ENCODE assay signal across 13 mouse cellular contexts in genomic region chr10:61426251-61426757, GRCm38 (mm10). TPM values are rescaled to one million over a fixed set of nuclear protein-coding genes. Genes with fewer than 3 reads are reported as not detected.
A peak's percentile ranks its signal among the peaks of the same experiment; 100 is the strongest.
DNase-seq lines count a peak whose midpoint lies in the region; ATAC-seq and TF ChIP-seq lines count a peak whose summit lies in the region.
"Had no signal": no experiment of that assay in that cellular context is flagged by ENCODE, and none has a peak within 500 bp of the region (broad histone marks: within the 10 kb centered on the region; RNA-seq: fewer than 3 reads in every experiment).

No protein-coding gene starts in this region.

- H3ac ChIP-seq in myocyte (ENCODE audit: control insufficient read depth, insufficient read length) = no peak overlapping the region

- TF ChIP-seq POLR2A in myocyte (IDR thresholded peaks at IDR 0.05; ENCODE audit: insufficient read length, low read depth) = no peak

- no peak for ATAC-seq in CD4-positive, CD25-positive, alpha-beta regulatory T cell, adult 4 months
- ATAC-seq: inflammation-experienced regulatory T-cells, adult 6 months; midbrain, embryonic 16.5 days had no signal

- H3K4me3 ChIP-seq in myocyte = no peak overlapping the region
- H3K4me3 ChIP-seq: forebrain, embryonic 10.5 days had no signal

- H3K79me2 ChIP-seq in myocyte (ENCODE audit: control insufficient read depth, insufficient read depth) = no peaks in the 10 kb centered on the region

- peak; percentile 55 for DNase-seq in kidney, adult 11 months
- DNase-seq in kidney, postnatal 10 days = no peak
- peak; percentile 82 to 86 for DNase-seq in heart, adult 9 months (ENCODE audit: low spot score in 2 of 2)
- peak; percentile 38 for DNase-seq in kidney, postnatal 14 days
- no peak for DNase-seq in spleen, postnatal 4 days (ENCODE audit: low spot score in 2 of 2)
- no peak for DNase-seq in left cerebral cortex, adult 9 months (ENCODE audit: low spot score in 2 of 2)
- DNase-seq: thymus, postnatal 36 days had no signal

- no peaks in the 10 kb centered on the region for H3K27me3 ChIP-seq in myocyte (ENCODE audit: control insufficient read depth, insufficient read depth, insufficient read length)

- peaks cover 12% of the 10 kb centered on the region for H3K36me3 ChIP-seq in myocyte (ENCODE audit: control insufficient read depth, insufficient read depth)

- H3K4me2 ChIP-seq in myocyte (ENCODE audit: low read depth) = no peak overlapping the region

TF ChIP-seq in myocyte, 11 proteins besides CTCF, POLR2A, EP300 and RAD21:
- TF ChIP-seq E2F4 (IDR thresholded peaks at IDR 0.05; ENCODE audit: insufficient read depth) (no peak), REST (IDR thresholded peaks at IDR 0.05; ENCODE audit: insufficient read depth, insufficient read length) (no peak), CEBPB (IDR thresholded peaks at IDR 0.05; ENCODE audit: insufficient read depth, poor library complexity, severe bottlenecking) (no peak), MYOD1 (IDR thresholded peaks at IDR 0.05; ENCODE audit: control insufficient read depth in 1 of 3, insufficient read length in 2 of 3, low read depth in 2 of 3) (peak in 1 of 3 experiments; percentile 67), USF1 (IDR thresholded peaks at IDR 0.05; ENCODE audit: low read depth) (no peak), MAX (IDR thresholded peaks at IDR 0.05; ENCODE audit: low read depth) (no peak), TCF12 (IDR thresholded peaks at IDR 0.05; ENCODE audit: insufficient read depth, poor library complexity, severe bottlenecking) (no peak), MYOG (IDR thresholded peaks at IDR 0.05; ENCODE audit: control insufficient read depth in 1 of 3, insufficient read depth in 1 of 3, insufficient read length in 2 of 3, low read depth in 2 of 3) (peak in 1 of 3 experiments; percentile 3), SRF (IDR thresholded peaks at IDR 0.05; ENCODE audit: control insufficient read depth, insufficient read length, low read depth) (no peak), POLR2AphosphoS2 (IDR thresholded peaks at IDR 0.05; ENCODE audit: insufficient read length, low read depth) (peak; percentile 29), TCF3 (IDR thresholded peaks at IDR 0.05; ENCODE audit: insufficient read length, low read depth) (no peak)

RNA-seq across cellular contexts. Expression of gene Nodal, which starts 8.5 kb away (rescaled TPM):
- 0.01 TPM for polyA plus RNA-seq in myocyte (2012; fragmentation: generic; extraction: Trizol)
- not detected for polyA plus RNA-seq in CD4-positive, CD25-positive, alpha-beta regulatory T cell, adult 4 months (2017; shearing (Covaris generic))
- polyA plus RNA-seq: limb, embryonic 11.5 days had no signal

RNA-seq across cellular contexts. Expression of gene Eif4ebp2, which starts 26.2 kb away (rescaled TPM):
- polyA plus RNA-seq in myocyte (2012; fragmentation: generic; extraction: Trizol) = 44.4 TPM
- 10 to 100 TPM; 26.8 to 33.6 TPM for polyA plus RNA-seq in CD4-positive, CD25-positive, alpha-beta regulatory T cell, adult 4 months (2017; shearing (Covaris generic))

RNA-seq across cellular contexts. Expression of gene Pald1, which starts 43.0 kb away (rescaled TPM):
- 14.0 TPM for polyA plus RNA-seq in myocyte (2012; fragmentation: generic; extraction: Trizol)
- polyA plus RNA-seq in CD4-positive, CD25-positive, alpha-beta regulatory T cell, adult 4 months (2017; shearing (Covaris generic)) = not detected

RNA-seq across cellular contexts. Expression of gene Lrrc20, which starts 49.3 kb away (rescaled TPM):
- polyA plus RNA-seq in myocyte (2012; fragmentation: generic; extraction: Trizol) = 20.4 TPM
- 1 to 10 TPM; 5.8 to 9.1 TPM for polyA plus RNA-seq in CD4-positive, CD25-positive, alpha-beta regulatory T cell, adult 4 months (2017; shearing (Covaris generic))

Comparison
In these comparisons a context has a peak if more than half of its experiments do, and no peak if none do; other contexts are left out.
1. DNase-seq: peak in kidney, adult 11 months (single experiment), heart, adult 9 months (2 of 2) and kidney, postnatal 14 days (single experiment); none in kidney, postnatal 10 days (single experiment), spleen, postnatal 4 days (0 of 2) and left cerebral cortex, adult 9 months (0 of 2).
2. RNA of gene Pald1, which starts 43.0 kb away (polyA plus RNA-seq): 14.0 TPM in myocyte (single experiment); not detected in CD4-positive, CD25-positive, alpha-beta regulatory T cell, adult 4 months; every median in the first group is over 10 times any median in the second.